Mouse (Mus musculus) small intestine, adult 2 months (tissue): ENCODE data around the gene Ceacam10. TPM values are rescaled to one million over a fixed set of nuclear protein-coding genes. Genes with fewer than 3 reads are reported as not detected.

ENCODE experiments used
- H3K27ac ChIP-seq: fragments of 200-500 bp; 2 replicates; pipeline ENCODE4 v1.5.1; 2012; ENCODE audit warnings: low read depth, low read length, control low read depth, inconsistent platforms; ENCODE audit not compliant: insufficient read depth
- H3K27me3 ChIP-seq: fragments of 200-500 bp; 2 replicates; pipeline ENCODE4 v1.6.1; 2012; ENCODE audit warnings: mild to moderate bottlenecking, moderate library complexity, low read length, inconsistent platforms; ENCODE audit not compliant: control insufficient read depth, insufficient read depth
- H3K36me3 ChIP-seq: fragments of 200-500 bp; 2 replicates; pipeline ENCODE4 v1.6.1; 2012; ENCODE audit warnings: mild to moderate bottlenecking, low read length, control low read depth, inconsistent platforms; ENCODE audit not compliant: control insufficient read depth, insufficient read depth
- H3K4me1 ChIP-seq: fragments of 200-500 bp; 2 replicates; pipeline ENCODE4 v1.6.1; 2012; ENCODE audit warnings: low read length, inconsistent platforms, mixed read lengths; ENCODE audit not compliant: control insufficient read depth, insufficient read depth, insufficient read length
- H3K4me3 ChIP-seq: fragments of 200-500 bp; 2 replicates; pipeline ENCODE4 v1.5.1; 2012; ENCODE audit warnings: low read depth, mild to moderate bottlenecking, control low read depth, inconsistent platforms, low read length, moderate library complexity
- CTCF ChIP-seq: fragments of 200-500 bp; IDR thresholded peaks from 2 replicates; pipeline ENCODE4 v1.5.1; 2012; ENCODE audit warnings: low read depth, mild to moderate bottlenecking, control low read depth, inconsistent platforms, low read length, moderate library complexity, mixed read lengths; ENCODE audit not compliant: insufficient replicate concordance, insufficient read length; ENCODE audit errors: extremely low read depth
- POLR2A ChIP-seq: fragments of 200-500 bp; IDR thresholded peaks from 2 replicates; pipeline ENCODE4 v1.6.1; 2012; ENCODE audit warnings: low read depth, mild to moderate bottlenecking, control low read depth, inconsistent platforms, low read length, moderate library complexity
- WGBS: fragments of 180-500 bp; shearing (Covaris S2); methylation state at CpG from one replicate; pipeline ENCODE4 v1.1.7; 2018; 5-methylcytosine and 5-hydroxymethylcytosine counted together
- polyA plus RNA-seq: library from polyadenylated mRNA; depleted of rRNA; stranded (reverse); fragments of >200 nt; gene quantifications from 2 replicates; pipeline ENCODE4 v1.2.3, GENCODE M21; 2012

Gene Ceacam10
- polyA plus RNA-seq, 1 experiment = 4.2 TPM

GRCm38 (mm10) chr7:24761161-24761560, 15.8 kb upstream of the Ceacam10 start:
- 44% methylated on average over 6 of the region's 6 CpGs for WGBS
- Histone ChIP-seq H3K27ac (peak overlapping the region; percentile 25), H3K4me1 (peaks cover 15% of the 10 kb centered on the region), H3K4me3 (no peak overlapping the region), H3K27me3 (no peaks in the 10 kb centered on the region), H3K36me3 (no peaks in the 10 kb centered on the region)
- TF ChIP-seq POLR2A = no peak
- TF ChIP-seq CTCF = no peak

- Histone ChIP-seq H3K27ac (peak overlapping the region; percentile 75), H3K4me3 (no peak overlapping the region), H3K36me3 (no peaks in the 10 kb centered on the region), H3K4me1 (peaks cover 15% of the 10 kb centered on the region), H3K27me3 (no peaks in the 10 kb centered on the region)
- TF ChIP-seq CTCF (no peak), POLR2A (no peak)
- 41% methylated on average over 8 of the region's 8 CpGs for WGBS
Observed at GRCm38 (mm10) chr7:24762574-24762973, 14.4 kb upstream of the Ceacam10 start.

GRCm38 (mm10) chr7:24771361-24771760, 5.6 kb upstream of the Ceacam10 start:
- no peak for TF ChIP-seq POLR2A
- TF ChIP-seq CTCF = no peak
- Histone ChIP-seq H3K4me1 (no peaks in the 10 kb centered on the region), H3K27ac (no peak overlapping the region), H3K4me3 (no peak overlapping the region), H3K27me3 (no peaks in the 10 kb centered on the region), H3K36me3 (no peaks in the 10 kb centered on the region)

- Histone ChIP-seq H3K27me3 (no peaks in the 10 kb centered on the region), H3K27ac (no peak overlapping the region), H3K4me1 (no peaks in the 10 kb centered on the region), H3K4me3 (no peak overlapping the region), H3K36me3 (no peaks in the 10 kb centered on the region)
- no peak for TF ChIP-seq CTCF
- TF ChIP-seq POLR2A = no peak
- 37% methylated on average over 3 of the region's 3 CpGs for WGBS
Observed at GRCm38 (mm10) chr7:24773942-24774535, 3.0 kb upstream of the Ceacam10 start.

GRCm38 (mm10) chr7:24776145-24776544, 861 bp upstream of the Ceacam10 start:
- H3K27ac ChIP-seq = no peak overlapping the region
- peaks cover 2% of the 10 kb centered on the region; the same call in 1 of the 2 replicates for H3K4me1 ChIP-seq
- no peaks in the 10 kb centered on the region for H3K36me3 ChIP-seq
- H3K27me3 ChIP-seq = no peaks in the 10 kb centered on the region
- TF ChIP-seq POLR2A (no peak), CTCF (no peak)
- no peak overlapping the region for H3K4me3 ChIP-seq
- WGBS = 67% methylated on average over 2 of the region's 2 CpGs

- Histone ChIP-seq H3K4me3 (no peak overlapping the region), H3K36me3 (no peaks in the 10 kb centered on the region), H3K27me3 (no peaks in the 10 kb centered on the region), H3K27ac (no peak overlapping the region), H3K4me1 (no peaks in the 10 kb centered on the region)
- WGBS = 85% methylated on average over 1 of the region's 1 CpGs
- TF ChIP-seq POLR2A (no peak), CTCF (no peak)
Observed at GRCm38 (mm10) chr7:24797918-24798317, 20.9 kb downstream of the Ceacam10 start.

GRCm38 (mm10) chr7:24802149-24802767, 25.3 kb downstream of the Ceacam10 start:
- Histone ChIP-seq H3K4me3 (no peak overlapping the region), H3K27me3 (no peaks in the 10 kb centered on the region), H3K36me3 (no peaks in the 10 kb centered on the region), H3K27ac (no peak overlapping the region), H3K4me1 (no peaks in the 10 kb centered on the region)
- TF ChIP-seq POLR2A (no peak), CTCF (no peak)
- WGBS = 68% methylated on average over 7 of the region's 7 CpGs
